Mouse (Mus musculus) CH12.LX (cell line): ENCODE measurements at regions not wholly inside any gene's neighbourhood (a gene's known extent, or its start where the extent isn't known, plus 50 kb on each side); places are given as distances from the start of the nearest gene placed in this dataset.

ENCODE experiments used
- DNase-seq: peaks from one replicate; pipeline ENCODE4 v3.0.0-alpha.2; 2013; ENCODE audit errors: extremely low read depth
- H3K27ac ChIP-seq: 2 replicates; pipeline ENCODE4 v1.5.1; 2012; ENCODE audit warnings: low read depth, mild to moderate bottlenecking, control low read depth, moderate library complexity; ENCODE audit not compliant: insufficient read depth
- H3K27me3 ChIP-seq: replicated peaks from 2 replicates; pipeline ENCODE3; 2012; ENCODE audit warnings: inconsistent platforms
- H3K36me3 ChIP-seq, 2 experiments: replicated peaks in 1 of 2; 2 replicates each; pipeline versions ENCODE3 to v1.6.1; 2012; ENCODE audit warnings: inconsistent platforms in 1 of 2, low read length in 1 of 2, mild to moderate bottlenecking in 1 of 2, mixed read lengths in 1 of 2, moderate library complexity in 1 of 2; ENCODE audit not compliant: control insufficient read depth in 1 of 2, insufficient read depth in 1 of 2
- H3K4me1 ChIP-seq, 2 experiments: 2 replicates each; pipeline ENCODE4 v1.6.1; 2012; ENCODE audit warnings: inconsistent platforms in 1 of 2, moderate library complexity in 1 of 2; ENCODE audit not compliant: insufficient read depth in 2 of 2, control insufficient read depth in 1 of 2
- H3K4me2 ChIP-seq: 2 replicates; pipeline ENCODE4 v1.6.1; 2012; ENCODE audit warnings: low read depth, mild to moderate bottlenecking, control low read depth; ENCODE audit not compliant: poor library complexity, insufficient read depth, severe bottlenecking
- H3K4me3 ChIP-seq, 3 experiments: fragments of 150-350 bp in 1 of 3; sonication (generic) in 1 of 3; replicated peaks in 1 of 3; 2 replicates each; pipeline versions ENCODE3 to v1.5.1; 2011 to 2012; ENCODE audit warnings: low read depth in 2 of 3, low read length in 2 of 3, mild to moderate bottlenecking in 2 of 3, moderate library complexity in 2 of 3, control low read depth in 1 of 3, improper control_type of control experiment in 1 of 3, inconsistent platforms in 1 of 3, mixed read lengths in 1 of 3; ENCODE audit not compliant: poor library complexity in 1 of 3
- H3K79me2 ChIP-seq: replicated peaks from 2 replicates; pipeline ENCODE4 v1.6.1; 2012; ENCODE audit warnings: mild to moderate bottlenecking, moderate library complexity; ENCODE audit not compliant: control insufficient read depth, poor library complexity, insufficient read depth, severe bottlenecking; ENCODE audit errors: extremely low read depth
- H3K9ac ChIP-seq: 2 replicates; pipeline ENCODE4 v1.6.1; 2012; ENCODE audit warnings: low read depth, mild to moderate bottlenecking, control low read depth, moderate library complexity; ENCODE audit not compliant: insufficient read depth
- H3K9me3 ChIP-seq: replicated peaks from 2 replicates; pipeline ENCODE3; 2012; ENCODE audit warnings: low read length, inconsistent platforms, mixed read lengths
- CTCF ChIP-seq, 2 experiments: IDR thresholded peaks in 1 of 2; conservative IDR thresholded peaks in 1 of 2; 2 replicates each; pipeline ENCODE4 v1.5.1; 2011 to 2012; ENCODE audit warnings: low read depth in 2 of 2, low read length in 2 of 2, improper control_type of control experiment in 1 of 2, inconsistent platforms in 1 of 2, mild to moderate bottlenecking in 1 of 2, moderate library complexity in 1 of 2
- GABPA ChIP-seq: IDR thresholded peaks from 2 replicates; pipeline ENCODE4 v1.6.1; 2012; ENCODE audit warnings: low read depth, low read length, improper control_type of control experiment, inconsistent platforms; ENCODE audit not compliant: insufficient replicate concordance
- HCFC1 ChIP-seq: IDR thresholded peaks from 2 replicates; pipeline ENCODE4 v1.6.1; 2012; ENCODE audit warnings: low read depth, mild to moderate bottlenecking, inconsistent platforms, low read length, improper control_type of control experiment
- JUN ChIP-seq: IDR thresholded peaks from 2 replicates; pipeline ENCODE4 v1.6.1; 2011; ENCODE audit warnings: low read depth, mild to moderate bottlenecking, low read length, improper control_type of control experiment, moderate library complexity; ENCODE audit not compliant: insufficient read depth
- KAT2A ChIP-seq: IDR thresholded peaks from 2 replicates; pipeline ENCODE4 v1.6.1; 2012; ENCODE audit warnings: low read length, improper control_type of control experiment, inconsistent platforms; ENCODE audit not compliant: insufficient replicate concordance
- MAFK ChIP-seq: IDR thresholded peaks from 2 replicates; pipeline ENCODE4 v1.6.1; 2011; ENCODE audit warnings: low read length, improper control_type of control experiment; ENCODE audit not compliant: insufficient replicate concordance
- MAX ChIP-seq: IDR thresholded peaks from 2 replicates; pipeline ENCODE4 v1.6.1; 2011; ENCODE audit warnings: low read length, improper control_type of control experiment
- MYC ChIP-seq: IDR thresholded peaks from 2 replicates; pipeline ENCODE4 v1.6.1; 2011; ENCODE audit warnings: low read depth, mild to moderate bottlenecking, improper control_type of control experiment, low read length
- NELFE ChIP-seq: IDR thresholded peaks from 2 replicates; pipeline ENCODE4 v1.6.1; 2011; ENCODE audit warnings: low read depth, low read length, improper control_type of control experiment
- NRF1 ChIP-seq: IDR thresholded peaks from 2 replicates; pipeline ENCODE4 v1.6.1; 2014; ENCODE audit warnings: low read depth, mild to moderate bottlenecking, inconsistent platforms, low read length, improper control_type of control experiment, moderate library complexity
- POLR2A ChIP-seq: IDR thresholded peaks from 2 replicates; pipeline ENCODE4 v1.6.1; 2011; ENCODE audit warnings: low read depth, mild to moderate bottlenecking, improper control_type of control experiment, low read length
- POLR2AphosphoS2 ChIP-seq: IDR thresholded peaks from 2 replicates; pipeline ENCODE4 v1.6.1; 2011; ENCODE audit warnings: low read depth, low read length, improper control_type of control experiment
- RAD21 ChIP-seq: IDR thresholded peaks from 2 replicates; pipeline ENCODE4 v1.6.1; 2011; ENCODE audit warnings: low read depth, mild to moderate bottlenecking, low read length, improper control_type of control experiment, moderate library complexity
- RCOR1 ChIP-seq: conservative IDR thresholded peaks from 2 replicates; pipeline ENCODE4 v1.6.1; 2012; ENCODE audit warnings: low read depth, mild to moderate bottlenecking, inconsistent platforms, low read length, improper control_type of control experiment
- SIN3A ChIP-seq: IDR thresholded peaks from 2 replicates; pipeline ENCODE4 v1.6.1; 2012; ENCODE audit warnings: low read length, improper control_type of control experiment, inconsistent platforms
- UBTF ChIP-seq: IDR thresholded peaks from 2 replicates; pipeline ENCODE4 v1.6.1; 2012; ENCODE audit warnings: low read depth, mild to moderate bottlenecking, inconsistent platforms, low read length, improper control_type of control experiment, moderate library complexity
- USF1 ChIP-seq: IDR thresholded peaks from 2 replicates; pipeline ENCODE4 v1.6.1; 2014; ENCODE audit warnings: low read depth, mild to moderate bottlenecking, inconsistent platforms, low read length, improper control_type of control experiment
- dilution Hi-C: fragments of 300-500 bp; cut with MboI; formaldehyde crosslinking; loops from 2 replicates; pipeline ENCODE4 v1.14.3; 2020; ENCODE audit warnings: low sequenced_read_pairs; ENCODE audit not compliant: extremely low pct_unique_long_range_greater_than_20kb, extremely low pct_ligation_motif_present
- in situ Hi-C: fragments of 300-500 bp; cut with MboI; formaldehyde crosslinking; loops from 3 replicates; pipeline ENCODE4 v1.14.3; 2019; ENCODE audit warnings: low sequenced_read_pairs, low pct_ligation_motif_present, low pct_unique_long_range_greater_than_20kb, mixed read lengths

DNA sequence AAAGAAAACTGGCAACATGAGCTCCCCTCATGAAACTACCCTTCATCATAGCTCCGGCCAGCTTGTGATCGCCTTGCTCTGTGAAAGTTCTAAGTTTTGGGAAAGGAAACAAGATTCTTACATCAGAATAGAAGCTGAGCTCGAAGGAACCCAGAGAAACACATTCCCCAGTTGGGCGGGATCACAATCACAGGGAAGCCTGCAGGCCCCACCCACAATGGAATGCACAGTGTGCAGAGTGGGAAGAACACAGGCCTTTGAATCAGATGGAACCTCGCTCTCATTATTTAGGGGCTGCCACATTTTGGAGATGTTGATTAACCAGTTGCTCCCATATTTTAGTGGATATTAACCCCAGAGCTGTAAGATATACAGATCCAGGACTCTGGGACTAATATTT is 234.9 kb downstream of the Sox2 start:
- Histone ChIP-seq H3K4me3 (no peak overlapping the region), H3K4me1 (no peaks in the 10 kb centered on the region), H3K36me3 (no peaks in the 10 kb centered on the region), H3K79me2 (no peaks in the 10 kb centered on the region), H3K9ac (no peak overlapping the region), H3K27me3 (no peaks in the 10 kb centered on the region), H3K4me2 (no peak overlapping the region), H3K27ac (no peak overlapping the region), H3K9me3 (peaks cover 36% of the 10 kb centered on the region)
- DNase-seq, result no peak
- in situ Hi-C loops, result no loop called here
- no peak for TF ChIP-seq SIN3A
- TF ChIP-seq NRF1, result no peak
- TF ChIP-seq RAD21, result no peak
- TF ChIP-seq UBTF, result no peak
- no peak for TF ChIP-seq USF1
- no peak for TF ChIP-seq MYC
- TF ChIP-seq MAX, result no peak
- TF ChIP-seq POLR2A, result no peak
- TF ChIP-seq JUN, result no peak
- dilution Hi-C loops, result no loop called here

DNA sequence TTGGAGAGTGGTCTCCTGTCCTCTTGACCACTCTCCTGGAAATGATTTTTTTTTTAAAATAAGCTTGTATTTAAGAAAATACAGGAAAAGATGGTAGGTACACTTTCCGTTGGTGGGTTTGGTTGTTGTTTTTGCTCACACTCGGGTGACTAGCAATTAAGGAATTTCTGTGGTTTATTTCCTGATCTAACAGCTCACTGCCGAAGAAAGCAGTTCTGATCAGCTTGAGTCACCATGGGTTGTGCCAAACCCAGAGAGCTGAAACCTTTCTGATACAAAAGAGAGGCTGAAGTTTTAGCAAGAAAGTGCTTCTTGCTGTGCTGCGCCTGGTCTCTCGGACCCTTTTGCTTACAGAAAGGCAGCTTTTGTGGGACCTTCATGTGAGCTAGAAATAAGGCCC is 243.2 kb downstream of the Sox2 start:
- H3K4me3 ChIP-seq, result no peak overlapping the region
- H3K9ac ChIP-seq, result no peak overlapping the region
- H3K9me3 ChIP-seq, result peaks cover 50% of the 10 kb centered on the region
- dilution Hi-C loops, result no loop called here
- no peaks in the 10 kb centered on the region for H3K27me3 ChIP-seq
- H3K4me1 ChIP-seq, result no peaks in the 10 kb centered on the region
- DNase-seq, result no peak
- H3K27ac ChIP-seq, result no peak overlapping the region
- TF ChIP-seq NELFE (no peak), SIN3A (no peak), RCOR1 (no peak), JUN (no peak), MAFK (no peak), POLR2AphosphoS2 (no peak), GABPA (no peak), KAT2A (no peak), HCFC1 (no peak), CTCF (conservative IDR thresholded peaks at IDR 0.05 in 1 of 2, IDR thresholded peaks at IDR 0.05 in 1 of 2; ENCODE audit: low read depth in 2 of 2, low read length in 2 of 2) (no peak)
- no peaks in the 10 kb centered on the region for H3K79me2 ChIP-seq
- H3K36me3 ChIP-seq, result no peaks in the 10 kb centered on the region
- no peak overlapping the region for H3K4me2 ChIP-seq
- in situ Hi-C loops, result no loop called here
